Mouse (Mus musculus): Measurements from ENCODE around the gene Retreg1. TPM values are rescaled to one million over a fixed set of nuclear protein-coding genes. Genes with fewer than 3 reads are reported as not detected.

Gene Retreg1
- polyA plus RNA-seq, 1 experiment from 2014 or later: 8.2 TPM

DNA sequence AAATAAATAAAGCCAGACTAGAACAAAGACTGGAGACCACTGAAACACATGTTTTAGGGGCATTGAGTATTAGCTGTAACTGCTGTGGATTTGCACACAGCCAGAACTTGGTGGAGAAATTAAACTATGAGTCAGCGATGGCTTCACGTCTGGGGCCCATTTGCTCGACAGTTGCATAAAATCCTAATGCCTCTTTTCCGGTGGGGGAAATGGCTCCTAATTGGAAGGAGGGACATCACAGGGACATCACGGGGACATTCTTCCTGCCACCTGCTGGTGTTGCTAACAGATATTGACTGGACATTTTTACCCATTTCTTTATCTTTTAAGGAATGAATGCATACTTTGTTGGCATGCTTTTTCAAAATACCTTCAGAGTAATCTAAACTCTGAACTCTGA is 26.1 kb downstream of the Retreg1 start:
- 71% methylated on average over 5 of the region's 5 CpGs for WGBS
- H3K4me1 ChIP-seq (replicated peaks; ENCODE audit: control insufficient read depth, insufficient read depth, low read length): no peaks in the 10 kb centered on the region
- no peak for ATAC-seq
- H3K4me2 ChIP-seq (ENCODE audit: low read length): no peak overlapping the region
- no peak overlapping the region for H3K4me3 ChIP-seq (replicated peaks; ENCODE audit: low read length)
- H3K27me3 ChIP-seq (replicated peaks; ENCODE audit: control insufficient read depth, insufficient read depth, low read length): no peaks in the 10 kb centered on the region
- H3K9ac ChIP-seq (replicated peaks; ENCODE audit: low read depth, low read length): no peak overlapping the region
- H3K36me3 ChIP-seq (ENCODE audit: control insufficient read depth, insufficient read depth): no peaks in the 10 kb centered on the region
- no peaks in the 10 kb centered on the region for H3K9me3 ChIP-seq (ENCODE audit: control insufficient read depth, low read length)
- H3K27ac ChIP-seq (ENCODE audit: low read length): no peak overlapping the region

DNA sequence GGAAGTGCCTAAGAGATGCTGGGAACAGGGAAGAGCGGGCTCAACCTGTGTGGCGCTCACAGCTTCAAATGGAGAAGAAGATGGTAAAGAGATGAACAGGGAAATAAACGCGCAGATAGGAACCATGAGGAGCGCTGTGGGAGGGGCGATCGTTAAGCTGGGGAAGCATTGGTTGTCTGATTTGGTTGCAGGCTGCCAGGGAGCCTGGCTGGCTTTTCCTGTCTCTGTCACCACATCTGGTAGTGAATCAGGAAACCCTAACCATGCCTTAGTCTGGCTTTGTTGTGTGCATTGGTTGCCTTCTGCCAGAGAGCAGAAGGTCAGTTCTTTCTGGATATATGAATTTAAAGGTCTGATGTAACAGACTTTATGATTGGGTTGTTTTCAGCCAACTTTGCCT is 28.5 kb downstream of the Retreg1 start:
- 90% methylated on average over 7 of the region's 7 CpGs for WGBS
- Histone ChIP-seq H3K9ac (replicated peaks; ENCODE audit: low read depth, low read length) (no peak overlapping the region), H3K9me3 (ENCODE audit: control insufficient read depth, low read length) (no peaks in the 10 kb centered on the region), H3K4me2 (ENCODE audit: low read length) (no peak overlapping the region), H3K36me3 (ENCODE audit: control insufficient read depth, insufficient read depth) (no peaks in the 10 kb centered on the region), H3K4me1 (replicated peaks; ENCODE audit: control insufficient read depth, insufficient read depth, low read length) (no peaks in the 10 kb centered on the region), H3K27ac (ENCODE audit: low read length) (no peak overlapping the region), H3K27me3 (replicated peaks; ENCODE audit: control insufficient read depth, insufficient read depth, low read length) (no peaks in the 10 kb centered on the region), H3K4me3 (replicated peaks; ENCODE audit: low read length) (no peak overlapping the region)
- ATAC-seq: no peak

DNA sequence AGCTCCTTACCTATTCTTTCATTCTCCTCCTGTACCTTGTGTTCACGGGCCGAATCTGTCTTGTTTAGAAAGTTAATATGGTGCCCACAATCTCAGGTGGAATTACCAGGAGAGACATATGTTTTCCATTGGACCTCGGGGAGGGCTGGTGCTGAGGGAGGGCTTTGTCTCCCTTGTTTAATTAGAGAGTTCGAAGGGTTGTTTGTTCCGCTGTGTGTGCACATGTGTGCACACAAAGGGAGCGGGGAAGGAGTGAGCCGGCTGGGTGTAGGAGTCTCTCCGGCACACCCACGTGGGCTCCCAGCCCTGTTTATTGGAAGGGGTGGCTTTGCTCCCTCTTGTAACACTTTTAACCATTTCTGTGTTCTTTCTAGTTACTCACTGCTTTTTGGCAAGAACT is 29.1 kb downstream of the Retreg1 start:
- no peak for ATAC-seq
- Histone ChIP-seq H3K9me3 (ENCODE audit: control insufficient read depth, low read length) (no peaks in the 10 kb centered on the region), H3K4me1 (replicated peaks; ENCODE audit: control insufficient read depth, insufficient read depth, low read length) (no peaks in the 10 kb centered on the region), H3K36me3 (ENCODE audit: control insufficient read depth, insufficient read depth) (no peaks in the 10 kb centered on the region), H3K27me3 (replicated peaks; ENCODE audit: control insufficient read depth, insufficient read depth, low read length) (no peaks in the 10 kb centered on the region), H3K4me2 (ENCODE audit: low read length) (no peak overlapping the region), H3K9ac (replicated peaks; ENCODE audit: low read depth, low read length) (no peak overlapping the region), H3K27ac (ENCODE audit: low read length) (no peak overlapping the region), H3K4me3 (replicated peaks; ENCODE audit: low read length) (no peak overlapping the region)
- 42% methylated on average over 9 of the region's 9 CpGs for whole genome bisulfite sequencing

DNA sequence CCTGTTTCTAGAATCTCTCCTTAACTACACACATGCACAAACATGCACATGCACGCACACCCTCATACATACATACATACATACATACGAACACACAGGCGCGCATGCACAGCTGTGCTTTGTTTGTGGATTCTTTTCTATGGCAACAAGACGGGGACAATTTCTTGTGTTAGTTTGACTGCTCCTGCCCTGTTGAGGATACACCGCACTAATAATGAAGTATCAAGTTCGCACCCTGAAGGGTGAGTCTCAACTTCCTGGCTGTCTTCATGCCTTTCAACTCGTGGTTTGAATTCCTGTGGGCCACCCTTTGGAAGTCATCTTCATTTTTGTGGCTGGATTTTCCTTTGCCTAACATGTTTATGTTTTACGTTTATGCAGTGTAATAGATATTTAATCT is 29.7 kb downstream of the Retreg1 start:
- 90% methylated on average over 9 of the region's 9 CpGs for WGBS
- Histone ChIP-seq H3K4me2 (ENCODE audit: low read length) (no peak overlapping the region), H3K27me3 (replicated peaks; ENCODE audit: control insufficient read depth, insufficient read depth, low read length) (no peaks in the 10 kb centered on the region), H3K9ac (replicated peaks; ENCODE audit: low read depth, low read length) (no peak overlapping the region), H3K9me3 (ENCODE audit: control insufficient read depth, low read length) (no peaks in the 10 kb centered on the region), H3K27ac (ENCODE audit: low read length) (no peak overlapping the region), H3K4me1 (replicated peaks; ENCODE audit: control insufficient read depth, insufficient read depth, low read length) (no peaks in the 10 kb centered on the region), H3K4me3 (replicated peaks; ENCODE audit: low read length) (no peak overlapping the region), H3K36me3 (ENCODE audit: control insufficient read depth, insufficient read depth) (no peaks in the 10 kb centered on the region)
- ATAC-seq: no peak

DNA sequence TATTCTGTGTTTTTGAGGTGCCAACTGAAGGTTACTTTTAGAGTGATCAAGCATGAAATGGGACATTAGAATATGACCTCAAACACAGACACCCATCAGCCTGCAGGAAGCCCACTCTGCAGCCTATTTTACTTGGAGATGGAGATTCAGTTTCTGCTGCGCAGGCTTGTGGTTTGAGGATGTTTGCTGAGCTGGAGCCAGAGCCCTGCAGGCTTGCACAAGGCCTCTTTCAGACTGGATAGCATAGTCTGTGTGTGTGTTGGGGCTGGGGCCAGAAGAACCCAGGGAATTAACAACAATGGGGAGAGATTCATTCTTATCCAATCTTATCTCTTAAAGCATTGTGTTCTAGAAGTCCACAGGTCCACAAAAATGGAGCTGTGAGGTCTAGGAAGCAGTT is 30.6 kb downstream of the Retreg1 start:
- no peaks in the 10 kb centered on the region for H3K9me3 ChIP-seq (ENCODE audit: control insufficient read depth, low read length)
- no peak overlapping the region for H3K4me2 ChIP-seq (ENCODE audit: low read length)
- no peak overlapping the region for H3K4me3 ChIP-seq (replicated peaks; ENCODE audit: low read length)
- H3K9ac ChIP-seq (replicated peaks; ENCODE audit: low read depth, low read length): no peak overlapping the region
- 89% methylated on average over 1 of the region's 1 CpGs for WGBS
- H3K27me3 ChIP-seq (replicated peaks; ENCODE audit: control insufficient read depth, insufficient read depth, low read length): no peaks in the 10 kb centered on the region
- no peak for ATAC-seq
- H3K27ac ChIP-seq (ENCODE audit: low read length): no peak overlapping the region
- no peaks in the 10 kb centered on the region for H3K36me3 ChIP-seq (ENCODE audit: control insufficient read depth, insufficient read depth)
- no peaks in the 10 kb centered on the region for H3K4me1 ChIP-seq (replicated peaks; ENCODE audit: control insufficient read depth, insufficient read depth, low read length)

DNA sequence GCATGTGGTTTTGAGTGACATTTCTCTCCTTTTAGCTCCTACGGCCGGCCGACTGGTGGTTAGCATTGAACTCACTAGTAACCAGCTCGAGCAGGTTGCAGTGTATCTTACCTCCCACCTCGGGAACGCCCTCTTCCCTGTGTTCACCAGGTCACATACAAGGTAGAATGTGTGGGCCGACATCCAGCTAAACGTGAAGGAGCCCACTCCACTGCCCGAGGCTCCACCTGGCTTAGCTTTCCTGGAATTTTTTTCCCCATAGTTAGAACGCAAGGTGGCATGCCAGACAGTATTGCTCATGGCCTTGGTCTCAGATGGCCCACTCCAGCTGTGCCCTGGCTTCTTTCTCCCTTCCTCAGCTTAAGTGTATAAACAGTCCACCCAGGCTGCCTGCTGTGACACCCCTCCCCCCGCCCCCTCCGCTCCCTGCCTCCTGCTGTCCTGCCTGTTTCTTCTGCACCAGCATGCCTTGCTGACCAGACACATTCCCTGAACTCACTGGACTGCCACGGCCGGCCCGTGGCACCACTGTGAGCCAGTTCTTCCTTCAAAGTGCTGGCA is 33.7 kb downstream of the Retreg1 start:
- ATAC-seq: no peak
- no peaks in the 10 kb centered on the region for H3K9me3 ChIP-seq (ENCODE audit: control insufficient read depth, low read length)
- H3K27ac ChIP-seq (ENCODE audit: low read length): no peak overlapping the region
- H3K27me3 ChIP-seq (replicated peaks; ENCODE audit: control insufficient read depth, insufficient read depth, low read length): no peaks in the 10 kb centered on the region
- no peaks in the 10 kb centered on the region for H3K4me1 ChIP-seq (replicated peaks; ENCODE audit: control insufficient read depth, insufficient read depth, low read length)
- 60% methylated on average over 15 of the region's 15 CpGs for WGBS
- no peaks in the 10 kb centered on the region for H3K36me3 ChIP-seq (ENCODE audit: control insufficient read depth, insufficient read depth)
- no peak overlapping the region for H3K4me3 ChIP-seq (replicated peaks; ENCODE audit: low read length)
- H3K4me2 ChIP-seq (ENCODE audit: low read length): no peak overlapping the region
- H3K9ac ChIP-seq (replicated peaks; ENCODE audit: low read depth, low read length): no peak overlapping the region

DNA sequence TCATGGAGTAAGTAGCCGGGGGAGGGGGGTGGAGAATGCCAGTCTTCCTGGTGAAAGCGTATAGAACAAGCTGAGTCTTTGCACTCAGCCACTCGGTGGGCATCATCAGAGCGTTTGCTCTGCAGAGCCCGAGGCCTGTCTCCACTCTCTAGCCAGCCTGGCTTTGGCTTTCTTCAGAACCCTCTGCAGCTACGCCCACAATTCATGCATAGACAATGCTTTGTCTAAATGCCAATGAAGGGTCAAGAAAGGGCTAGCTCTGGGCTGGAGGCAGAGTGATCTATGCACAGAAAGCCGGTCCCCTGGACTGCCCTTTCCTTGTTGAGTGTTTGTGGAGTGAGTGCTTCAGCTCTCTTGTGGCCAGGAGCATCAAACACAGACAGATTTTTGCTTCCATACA is 34.8 kb downstream of the Retreg1 start:
- Histone ChIP-seq H3K27me3 (replicated peaks; ENCODE audit: control insufficient read depth, insufficient read depth, low read length) (no peaks in the 10 kb centered on the region), H3K9me3 (ENCODE audit: control insufficient read depth, low read length) (no peaks in the 10 kb centered on the region), H3K4me2 (ENCODE audit: low read length) (no peak overlapping the region), H3K4me3 (replicated peaks; ENCODE audit: low read length) (no peak overlapping the region), H3K27ac (ENCODE audit: low read length) (no peak overlapping the region), H3K4me1 (replicated peaks; ENCODE audit: control insufficient read depth, insufficient read depth, low read length) (no peaks in the 10 kb centered on the region), H3K36me3 (ENCODE audit: control insufficient read depth, insufficient read depth) (no peaks in the 10 kb centered on the region), H3K9ac (replicated peaks; ENCODE audit: low read depth, low read length) (no peak overlapping the region)
- 34% methylated on average over 7 of the region's 7 CpGs for WGBS
- no peak for ATAC-seq

DNA sequence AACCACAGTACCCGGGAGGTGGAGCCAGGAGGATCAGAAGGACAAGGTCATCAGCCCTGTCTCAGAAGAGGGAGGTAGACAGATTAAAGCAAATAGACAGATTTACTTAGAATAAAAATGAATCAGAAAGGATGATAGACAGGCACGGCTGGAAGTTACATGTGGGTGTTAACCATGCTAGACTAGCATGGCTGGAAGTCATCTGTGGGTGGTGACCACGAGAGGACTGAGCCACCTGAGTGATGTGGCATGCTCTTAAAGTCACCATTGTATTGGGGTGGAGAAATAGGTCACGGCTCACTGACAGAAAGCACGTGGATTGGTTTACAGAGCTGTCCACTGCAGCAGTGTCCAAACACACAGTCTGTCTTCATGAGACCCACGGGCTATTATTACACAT is 36.2 kb downstream of the Retreg1 start:
- H3K4me3 ChIP-seq (replicated peaks; ENCODE audit: low read length): no peak overlapping the region
- H3K4me2 ChIP-seq (ENCODE audit: low read length): no peak overlapping the region
- no peaks in the 10 kb centered on the region for H3K36me3 ChIP-seq (ENCODE audit: control insufficient read depth, insufficient read depth)
- H3K4me1 ChIP-seq (replicated peaks; ENCODE audit: control insufficient read depth, insufficient read depth, low read length): no peaks in the 10 kb centered on the region
- H3K9ac ChIP-seq (replicated peaks; ENCODE audit: low read depth, low read length): no peak overlapping the region
- 86% methylated on average over 6 of the region's 6 CpGs for WGBS
- no peaks in the 10 kb centered on the region for H3K27me3 ChIP-seq (replicated peaks; ENCODE audit: control insufficient read depth, insufficient read depth, low read length)
- no peaks in the 10 kb centered on the region for H3K9me3 ChIP-seq (ENCODE audit: control insufficient read depth, low read length)
- no peak overlapping the region for H3K27ac ChIP-seq (ENCODE audit: low read length)
- no peak for ATAC-seq

DNA sequence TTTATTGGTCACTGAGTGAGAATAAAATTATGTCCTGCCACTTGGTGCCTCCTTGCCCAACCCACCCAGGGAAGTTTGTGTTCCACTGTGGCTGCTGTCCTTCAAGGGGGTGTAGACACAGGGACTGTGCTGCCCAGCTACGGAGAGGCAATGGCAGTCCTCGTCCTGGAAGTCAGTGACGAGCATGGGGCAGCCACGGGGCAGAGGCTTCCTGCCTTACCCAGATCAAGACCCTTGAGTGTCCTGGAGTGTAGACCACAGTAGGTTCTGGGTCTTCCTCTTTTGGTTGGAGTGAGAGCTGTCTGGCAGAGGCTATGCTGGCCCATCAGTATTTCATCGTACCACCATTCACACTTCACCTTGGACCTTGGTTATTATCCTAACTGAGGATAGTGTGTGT is 37.2 kb downstream of the Retreg1 start:
- no peaks in the 10 kb centered on the region for H3K4me1 ChIP-seq (replicated peaks; ENCODE audit: control insufficient read depth, insufficient read depth, low read length)

DNA sequence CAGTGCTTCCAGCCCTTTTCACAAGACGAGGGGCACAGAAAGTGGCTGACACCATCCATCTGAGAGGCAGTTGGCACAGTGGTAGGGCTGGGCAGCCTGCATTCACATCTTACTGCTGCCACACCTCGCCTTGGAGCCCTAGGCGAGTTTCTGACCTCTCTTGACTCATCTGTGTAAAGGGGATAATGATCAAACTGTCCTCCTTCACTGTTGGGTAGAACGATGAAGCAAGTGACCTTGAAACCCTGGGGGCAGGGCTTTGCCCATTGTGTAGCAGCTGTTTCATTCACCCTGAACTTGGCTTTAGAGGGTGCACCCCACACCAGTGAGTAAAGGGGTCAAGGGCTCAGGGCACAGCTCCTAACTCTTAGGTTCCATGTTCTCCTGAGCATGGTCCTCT is 39.0 kb downstream of the Retreg1 start:
- Histone ChIP-seq H3K27ac (ENCODE audit: low read length) (no peak overlapping the region), H3K9me3 (ENCODE audit: control insufficient read depth, low read length) (no peaks in the 10 kb centered on the region), H3K36me3 (ENCODE audit: control insufficient read depth, insufficient read depth) (no peaks in the 10 kb centered on the region), H3K4me3 (replicated peaks; ENCODE audit: low read length) (no peak overlapping the region), H3K4me1 (replicated peaks; ENCODE audit: control insufficient read depth, insufficient read depth, low read length) (no peaks in the 10 kb centered on the region; the same call in 1 of the 2 replicates), H3K9ac (replicated peaks; ENCODE audit: low read depth, low read length) (no peak overlapping the region), H3K27me3 (replicated peaks; ENCODE audit: control insufficient read depth, insufficient read depth, low read length) (no peaks in the 10 kb centered on the region), H3K4me2 (ENCODE audit: low read length) (no peak overlapping the region)
- 65% methylated on average over 4 of the region's 4 CpGs for WGBS
- ATAC-seq: no peak

More for the DNA sequence above, 37.2 kb downstream of the Retreg1 start:
- no peak for ATAC-seq
- H3K4me2 ChIP-seq (ENCODE audit: low read length): no peak overlapping the region
- no peaks in the 10 kb centered on the region for H3K36me3 ChIP-seq (ENCODE audit: control insufficient read depth, insufficient read depth)
- H3K4me3 ChIP-seq (replicated peaks; ENCODE audit: low read length): no peak overlapping the region
- no peak overlapping the region for H3K27ac ChIP-seq (ENCODE audit: low read length)
- no peaks in the 10 kb centered on the region for H3K9me3 ChIP-seq (ENCODE audit: control insufficient read depth, low read length)
- WGBS: 92% methylated on average over 5 of the region's 5 CpGs
- no peaks in the 10 kb centered on the region for H3K27me3 ChIP-seq (replicated peaks; ENCODE audit: control insufficient read depth, insufficient read depth, low read length)
- H3K9ac ChIP-seq (replicated peaks; ENCODE audit: low read depth, low read length): no peak overlapping the region
